Mouse (Mus musculus): ENCODE data around the gene Mpg. TPM values are rescaled to one million over a fixed set of nuclear protein-coding genes. Genes with fewer than 3 reads are reported as not detected.

Mpg gene
- polyA plus RNA-seq, 1 experiment: 8.8 TPM

DNA sequence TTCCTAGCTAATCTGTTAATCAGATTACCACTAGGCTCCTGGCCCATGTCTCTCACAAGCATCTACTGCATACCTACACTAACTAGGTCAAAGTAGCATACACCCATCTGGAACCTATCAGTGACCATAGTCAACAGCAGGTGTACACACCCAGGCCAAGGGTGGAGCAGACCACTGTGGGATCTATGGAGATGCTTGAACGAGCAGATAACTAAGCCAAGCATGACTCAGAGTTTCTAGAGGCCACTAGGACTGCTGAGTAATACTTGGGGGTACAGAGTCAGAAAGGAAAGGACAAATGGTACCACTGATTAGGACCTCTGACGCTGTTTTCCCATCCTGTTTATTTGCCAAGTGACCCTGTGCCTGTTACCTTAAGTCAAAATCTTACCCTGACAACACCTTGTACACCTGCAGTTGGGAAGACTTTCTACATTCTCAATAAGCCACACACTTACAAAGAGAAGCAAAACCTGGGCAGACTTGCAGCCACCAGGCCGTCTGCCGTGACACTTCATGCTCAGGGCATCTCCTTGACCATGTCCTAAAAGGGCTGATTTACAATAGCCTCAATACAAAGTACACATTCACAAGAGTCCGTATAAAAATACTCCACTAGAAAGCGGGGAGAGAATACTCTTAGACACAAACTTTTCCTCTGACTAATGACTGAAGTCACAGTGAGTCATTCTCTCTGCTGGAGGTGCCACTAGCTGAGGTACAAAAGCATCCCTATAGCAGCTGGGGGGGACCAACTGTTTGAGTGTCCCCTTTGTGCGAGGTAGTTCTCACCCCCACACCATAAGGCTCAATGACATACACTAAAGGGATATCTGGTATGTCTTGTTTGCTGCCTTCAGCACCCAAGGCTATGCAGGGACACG lies 24.8 kb downstream of the Mpg start:
- H3K36me3 ChIP-seq (replicated peaks; ENCODE audit: low read length): peaks cover 98% of the 10 kb centered on the region
- TF ChIP-seq GATA1 (IDR thresholded peaks at IDR 0.05; ENCODE audit: borderline replicate concordance, low read length) (no peak), FLI1 (IDR thresholded peaks at IDR 0.05; ENCODE audit: low read length) (no peak)
- peaks cover 95% of the 10 kb centered on the region for H3K4me1 ChIP-seq

DNA sequence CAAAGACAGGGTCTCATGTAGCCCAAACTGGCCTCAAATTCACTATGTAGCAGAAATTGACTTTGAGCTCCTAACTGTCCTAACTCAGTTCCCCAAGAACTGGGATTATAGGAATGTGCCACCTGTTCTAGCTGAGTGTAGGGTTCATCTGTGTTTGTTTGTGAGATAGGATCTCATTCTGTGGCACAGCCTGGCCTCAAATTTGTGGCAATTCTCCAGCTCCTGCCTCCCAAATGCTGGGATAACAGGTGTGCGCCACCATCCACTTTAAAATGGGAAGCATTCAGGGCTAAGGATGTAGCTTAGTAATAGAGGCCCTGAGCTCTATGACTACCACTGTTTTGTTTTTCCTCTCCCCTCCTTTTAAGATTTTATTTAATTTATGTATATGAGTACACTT lies 26.8 kb downstream of the Mpg start:
- Histone ChIP-seq H3K4me1 (peaks cover 83% of the 10 kb centered on the region), H3K9me3 (no peaks in the 10 kb centered on the region), H3K27me3 (replicated peaks) (peaks cover 23% of the 10 kb centered on the region), H3K4me3 (replicated peaks) (no peak overlapping the region), H3K36me3 (replicated peaks; ENCODE audit: low read length) (peaks cover 94% of the 10 kb centered on the region)
- TF ChIP-seq FLI1 (IDR thresholded peaks at IDR 0.05; ENCODE audit: low read length): no peak
- no peak for TF ChIP-seq GATA1 (IDR thresholded peaks at IDR 0.05; ENCODE audit: borderline replicate concordance, low read length)

More for the DNA sequence above, 24.8 kb downstream of the Mpg start:
- H3K27me3 ChIP-seq (replicated peaks): peaks cover 14% of the 10 kb centered on the region
- H3K4me3 ChIP-seq (replicated peaks): peak overlapping the region; percentile 31
- H3K9me3 ChIP-seq: no peaks in the 10 kb centered on the region

DNA sequence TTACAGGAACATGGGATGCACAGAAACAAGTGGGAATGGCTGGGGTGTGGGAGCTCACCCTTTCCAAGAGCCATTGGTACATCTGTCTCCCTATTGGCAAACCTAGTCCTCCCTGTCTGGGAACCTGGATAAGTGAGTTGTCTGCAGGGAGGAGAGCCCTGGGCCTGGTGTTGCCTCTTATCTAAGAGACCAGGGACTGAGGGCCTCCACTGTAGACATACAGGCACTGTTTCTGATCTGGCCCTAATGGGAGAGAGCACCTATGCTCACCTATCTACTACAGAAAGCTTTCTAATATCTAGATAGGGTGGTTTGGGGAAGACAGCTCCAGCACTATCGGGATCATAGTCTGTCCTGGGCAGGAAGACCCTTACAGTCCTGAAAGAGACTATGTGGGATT lies 29.8 kb downstream of the Mpg start:
- H3K9me3 ChIP-seq: no peaks in the 10 kb centered on the region
- peaks cover 60% of the 10 kb centered on the region for H3K4me1 ChIP-seq
- H3K36me3 ChIP-seq (replicated peaks; ENCODE audit: low read length): peaks cover 91% of the 10 kb centered on the region
- TF ChIP-seq GATA1 (IDR thresholded peaks at IDR 0.05; ENCODE audit: borderline replicate concordance, low read length) (no peak), FLI1 (IDR thresholded peaks at IDR 0.05; ENCODE audit: low read length) (no peak)
- peaks cover 43% of the 10 kb centered on the region for H3K27me3 ChIP-seq (replicated peaks)
- H3K4me3 ChIP-seq (replicated peaks): no peak overlapping the region

DNA sequence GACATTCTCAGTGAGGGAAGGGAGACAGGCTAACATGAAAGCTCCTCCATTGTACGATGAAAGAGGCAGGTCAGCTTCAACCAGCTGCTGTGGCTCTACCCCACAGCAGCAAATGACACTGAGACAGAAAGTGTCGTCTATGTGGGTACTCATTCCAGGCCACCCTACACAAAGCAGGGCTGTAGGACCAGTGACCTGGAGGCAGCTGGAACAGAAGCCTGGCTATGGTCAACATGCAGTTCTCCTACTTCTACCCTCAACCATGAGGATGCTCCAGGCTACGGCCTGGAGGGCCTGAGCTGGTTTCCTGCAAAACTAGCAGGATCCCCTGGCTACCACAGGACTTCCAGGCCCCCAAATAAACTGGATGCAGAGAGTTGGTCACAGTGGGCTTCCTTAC lies 30.3 kb downstream of the Mpg start:
- no peaks in the 10 kb centered on the region for H3K9me3 ChIP-seq
- H3K27me3 ChIP-seq (replicated peaks): peaks cover 45% of the 10 kb centered on the region
- TF ChIP-seq FLI1 (IDR thresholded peaks at IDR 0.05; ENCODE audit: low read length) (no peak), GATA1 (IDR thresholded peaks at IDR 0.05; ENCODE audit: borderline replicate concordance, low read length) (no peak)
- H3K36me3 ChIP-seq (replicated peaks; ENCODE audit: low read length): peaks cover 90% of the 10 kb centered on the region
- H3K4me3 ChIP-seq (replicated peaks): no peak overlapping the region
- H3K4me1 ChIP-seq: peaks cover 57% of the 10 kb centered on the region

DNA sequence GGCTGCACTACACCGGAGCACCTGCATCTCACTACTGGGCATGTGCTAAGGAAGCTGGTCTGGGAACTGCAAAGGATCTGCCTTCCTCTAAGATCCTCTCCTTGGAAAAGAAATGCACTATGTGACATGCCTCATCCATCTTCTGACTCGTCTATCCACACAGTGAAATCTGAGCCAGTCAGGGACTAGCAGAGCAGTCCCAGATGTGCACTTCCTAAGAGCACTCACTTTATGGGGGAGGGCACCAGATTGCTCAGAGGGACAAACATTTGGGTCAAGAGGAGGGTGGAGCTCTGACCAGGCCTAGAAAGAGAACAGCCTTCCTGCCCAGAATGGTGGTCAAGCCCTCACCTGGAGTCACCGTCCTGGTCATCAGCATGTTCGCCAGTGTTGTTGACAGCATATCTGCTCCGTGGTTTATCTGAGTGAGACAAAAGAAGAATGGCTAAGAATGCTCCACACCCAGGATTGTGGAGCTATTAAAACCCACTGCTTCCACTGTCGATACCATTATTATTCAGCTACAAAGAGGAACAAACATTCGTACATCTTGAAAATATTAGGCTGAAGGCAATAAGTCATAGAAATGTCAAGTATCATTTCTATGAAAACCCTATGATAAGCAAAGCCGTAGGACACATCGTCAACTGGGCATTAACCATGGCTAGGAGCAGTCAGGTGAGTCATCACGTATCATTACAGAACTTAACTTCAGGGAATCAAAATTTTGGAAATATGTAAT lies 36.5 kb downstream of the Mpg start:
- H3K36me3 ChIP-seq (replicated peaks; ENCODE audit: low read length): peaks cover 59% of the 10 kb centered on the region
- TF ChIP-seq FLI1 (IDR thresholded peaks at IDR 0.05; ENCODE audit: low read length) (no peak), GATA1 (IDR thresholded peaks at IDR 0.05; ENCODE audit: borderline replicate concordance, low read length) (no peak)
- no peaks in the 10 kb centered on the region for H3K9me3 ChIP-seq
- peaks cover 45% of the 10 kb centered on the region for H3K27me3 ChIP-seq (replicated peaks)
- peaks cover 58% of the 10 kb centered on the region for H3K4me1 ChIP-seq
- peak overlapping the region; percentile 57 for H3K4me3 ChIP-seq (replicated peaks)

DNA sequence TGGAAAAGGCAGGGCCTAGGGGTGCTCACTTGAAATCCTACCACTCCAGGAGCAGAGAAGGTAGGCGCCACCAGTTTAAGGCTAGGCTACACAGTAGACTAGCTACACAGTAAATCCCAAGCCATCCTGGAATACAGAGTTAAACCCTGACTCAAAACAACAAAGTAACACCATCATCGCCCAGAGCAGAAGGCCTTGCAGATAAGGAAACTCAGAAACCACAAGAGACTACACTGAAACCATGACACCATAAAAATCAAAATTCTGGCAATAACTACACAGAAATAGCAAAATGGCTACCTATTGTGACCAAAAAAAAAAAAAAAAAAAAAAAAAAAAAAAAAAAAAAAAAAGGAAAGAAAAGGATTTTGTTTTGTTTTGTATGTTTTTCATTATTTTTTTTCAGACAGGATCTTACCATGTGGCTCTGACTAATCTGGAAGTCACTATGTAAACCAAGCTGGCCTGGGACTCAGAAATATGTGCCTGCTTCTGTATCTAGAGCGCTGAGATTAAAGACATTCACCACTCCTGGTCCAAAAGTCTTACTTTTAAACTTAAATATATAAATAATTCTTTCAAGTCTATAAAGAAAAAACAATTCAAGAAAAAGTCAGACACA lies 38.9 kb downstream of the Mpg start:
- H3K27me3 ChIP-seq (replicated peaks): peaks cover 45% of the 10 kb centered on the region
- no peaks in the 10 kb centered on the region for H3K9me3 ChIP-seq
- peak overlapping the region; percentile 62 for H3K4me3 ChIP-seq (replicated peaks)
- TF ChIP-seq GATA1 (IDR thresholded peaks at IDR 0.05; ENCODE audit: borderline replicate concordance, low read length) (peak; percentile 81; the same call in 1 of the 3 replicates), FLI1 (IDR thresholded peaks at IDR 0.05; ENCODE audit: low read length) (no peak)
- H3K4me1 ChIP-seq: peaks cover 71% of the 10 kb centered on the region
- peaks cover 41% of the 10 kb centered on the region for H3K36me3 ChIP-seq (replicated peaks; ENCODE audit: low read length)

DNA sequence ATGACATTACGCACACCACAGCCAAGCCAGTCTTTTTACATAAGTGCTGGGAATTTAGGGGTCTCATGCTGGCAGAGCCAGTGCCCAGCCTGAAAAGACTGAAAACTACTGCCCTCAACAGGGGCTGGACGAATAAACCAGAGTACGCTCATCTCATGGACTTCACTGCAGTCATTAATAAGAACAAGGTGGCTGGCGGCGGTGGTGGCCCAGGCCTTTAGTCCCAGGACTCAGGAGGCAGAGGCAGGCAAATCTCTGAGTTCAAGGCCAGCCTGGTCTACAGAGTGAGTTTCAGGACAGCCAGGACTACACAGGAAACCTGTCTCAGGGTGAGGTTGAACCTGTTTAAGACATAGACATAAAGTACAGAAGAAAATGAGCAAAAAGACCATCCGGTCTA lies 39.9 kb downstream of the Mpg start:
- no peak for TF ChIP-seq GATA1 (IDR thresholded peaks at IDR 0.05; ENCODE audit: borderline replicate concordance, low read length)
- no peak for TF ChIP-seq FLI1 (IDR thresholded peaks at IDR 0.05; ENCODE audit: low read length)
- peaks cover 42% of the 10 kb centered on the region for H3K27me3 ChIP-seq (replicated peaks)
- peak overlapping the region; percentile 52 for H3K4me3 ChIP-seq (replicated peaks)
- peaks cover 31% of the 10 kb centered on the region for H3K36me3 ChIP-seq (replicated peaks; ENCODE audit: low read length)
- H3K4me1 ChIP-seq: peaks cover 76% of the 10 kb centered on the region
- 0 out of 2 replicates have a peak, but pooled peaks cover under 1% of the 10 kb centered on the region for H3K9me3 ChIP-seq

DNA sequence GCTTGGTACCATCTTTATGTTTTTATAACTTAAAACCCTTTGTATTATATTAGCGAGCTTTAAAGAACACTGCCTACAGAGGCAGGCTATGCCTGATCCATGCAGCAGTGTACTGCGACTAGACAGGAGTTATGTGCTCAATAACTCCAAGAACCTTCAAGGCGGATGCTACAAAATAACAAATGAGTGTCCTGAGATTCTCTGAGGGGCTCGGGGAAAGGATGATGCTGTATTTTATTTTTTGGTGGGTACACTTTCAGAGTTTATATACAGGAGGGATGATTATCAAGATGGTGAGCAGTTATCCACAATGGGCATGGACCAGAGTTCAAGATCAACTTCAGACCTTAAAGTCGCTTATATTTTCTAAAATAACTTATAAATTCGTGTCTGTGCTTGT lies 40.5 kb downstream of the Mpg start:
- peaks cover 27% of the 10 kb centered on the region for H3K36me3 ChIP-seq (replicated peaks; ENCODE audit: low read length)
- TF ChIP-seq FLI1 (IDR thresholded peaks at IDR 0.05; ENCODE audit: low read length): no peak
- TF ChIP-seq GATA1 (IDR thresholded peaks at IDR 0.05; ENCODE audit: borderline replicate concordance, low read length): no peak
- H3K27me3 ChIP-seq (replicated peaks): peaks cover 44% of the 10 kb centered on the region
- peak overlapping the region; percentile 96 for H3K4me3 ChIP-seq (replicated peaks)
- H3K9me3 ChIP-seq: 0 out of 2 replicates have a peak, but pooled peaks cover 4% of the 10 kb centered on the region
- peaks cover 77% of the 10 kb centered on the region for H3K4me1 ChIP-seq

DNA sequence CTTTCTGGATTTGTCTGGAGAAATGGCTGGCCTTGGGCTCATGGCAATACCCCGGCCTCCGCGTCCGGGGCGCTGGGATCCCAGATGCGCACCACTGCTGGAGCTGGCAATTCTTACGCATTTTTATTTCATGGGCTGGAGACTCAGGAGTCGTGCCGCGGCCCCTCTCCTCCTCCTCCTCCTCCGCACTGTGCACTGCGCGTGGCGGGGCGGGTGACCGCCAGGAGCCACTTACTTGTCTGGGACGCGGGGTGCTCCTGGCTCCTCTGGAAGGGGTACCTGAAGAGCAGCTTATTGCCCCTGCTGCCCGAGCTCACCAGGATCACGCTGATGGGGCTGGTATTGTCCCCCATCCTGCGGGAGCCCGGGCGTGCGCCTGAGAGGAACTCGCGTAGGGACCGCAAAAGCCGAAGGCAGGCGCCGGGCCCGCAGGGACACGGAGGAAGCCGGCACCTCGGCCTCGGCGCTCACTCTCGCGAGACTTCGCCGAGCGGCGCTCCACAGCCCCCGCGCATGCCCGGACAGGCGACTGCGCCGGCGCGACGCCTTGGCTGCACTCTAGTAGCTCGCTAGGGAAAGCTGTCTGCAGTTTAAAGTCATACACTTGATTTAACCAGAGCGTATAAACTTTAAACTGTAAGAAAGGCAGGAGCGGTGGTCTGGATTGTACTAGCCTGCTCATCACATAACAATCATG lies 41.0 kb downstream of the Mpg start, which contains the start of gene Nprl3:
Gene Nprl3 (minus strand): TSS at position 520 of the 697 bp plus-strand sequence.
- Histone ChIP-seq H3K4me3 (replicated peaks) (peak within 1 kb of the TSS; percentile 96), H3K27me3 (replicated peaks) (peaks cover 43% of the 10 kb centered on the region), H3K9me3 (0 out of 2 replicates have a peak, but pooled peaks cover 4% of the 10 kb centered on the region), H3K36me3 (replicated peaks; ENCODE audit: low read length) (peaks cover 22% of the 10 kb centered on the region), H3K4me1 (peaks cover 73% of the 10 kb centered on the region)
- no peak for TF ChIP-seq FLI1 (IDR thresholded peaks at IDR 0.05; ENCODE audit: low read length)
- TF ChIP-seq GATA1 (IDR thresholded peaks at IDR 0.05; ENCODE audit: borderline replicate concordance, low read length): no peak

Measured in megakaryocyte, embryonic 14.5 days (primary cell).